Mouse (Mus musculus) neural tube, embryonic 11.5 days (tissue): ENCODE results near the gene Mup10. TPM values are rescaled to one million over a fixed set of nuclear protein-coding genes. Genes with fewer than 3 reads are reported as not detected.
"Not testable (repeated sequence)": the region's sequence is repeated elsewhere in the genome, so short reads cannot be mapped to it uniquely, and the experiment has no call there.

ENCODE experiments used
- ATAC-seq: fragments of 200-750 bp; cut with Nextera tagmentation; 2 replicates; pipeline ENCODE4 v1.8.0; 2017; ENCODE audit warnings: moderate number of reproducible peaks, mild to moderate bottlenecking, moderate TSS enrichment, moderate library complexity; ENCODE audit not compliant: insufficient read depth, low FRiP score, low TSS enrichment
- DNase-seq: peaks from one replicate; pipeline ENCODE4 v3.0.0-alpha.2; 2015; ENCODE audit warnings: low spot score
- H3K27ac ChIP-seq: fragments of 300-500 bp; sonication (generic); 2 replicates; pipeline ENCODE4 v1.5.1; 2014; ENCODE audit warnings: low read depth, mild to moderate bottlenecking, low read length
- H3K27me3 ChIP-seq: fragments of 300-500 bp; sonication (generic); 2 replicates; pipeline ENCODE4 v1.6.1; 2014; ENCODE audit warnings: mild to moderate bottlenecking, low read length, mixed read lengths; ENCODE audit not compliant: control insufficient read depth, insufficient read depth
- H3K36me3 ChIP-seq: fragments of 300-500 bp; sonication (generic); 2 replicates; pipeline ENCODE4 v1.6.1; 2014; ENCODE audit warnings: mild to moderate bottlenecking, low read length, moderate library complexity, mixed read lengths; ENCODE audit not compliant: control insufficient read depth, insufficient read depth
- H3K4me1 ChIP-seq: fragments of 300-500 bp; sonication (generic); 2 replicates; pipeline ENCODE4 v1.6.1; 2014; ENCODE audit warnings: low read length, mixed read lengths; ENCODE audit not compliant: control insufficient read depth, insufficient read depth
- H3K4me2 ChIP-seq: fragments of 300-500 bp; sonication (generic); 2 replicates; pipeline ENCODE4 v1.6.1; 2014; ENCODE audit warnings: low read depth, mild to moderate bottlenecking, moderate library complexity
- H3K4me3 ChIP-seq: fragments of 300-500 bp; sonication (generic); 2 replicates; pipeline ENCODE4 v1.5.1; 2014; ENCODE audit warnings: low read depth, low read length
- H3K9ac ChIP-seq: fragments of 300-500 bp; sonication (generic); 2 replicates; pipeline ENCODE4 v1.6.1; 2014; ENCODE audit warnings: mild to moderate bottlenecking, low read length
- H3K9me3 ChIP-seq: fragments of 300-500 bp; sonication (generic); 2 replicates; pipeline ENCODE4 v1.6.1; 2016; ENCODE audit warnings: low read length; ENCODE audit not compliant: control insufficient read depth
- WGBS: fragments of 180-500 bp; shearing (Covaris S2); extraction: QIAGEN DNeasy Blood & Tissue Kit; methylation state at CpG from one replicate; pipeline ENCODE4 v1.1.7; 2014; 5-methylcytosine and 5-hydroxymethylcytosine counted together
- polyA plus RNA-seq: library from polyadenylated mRNA; unstranded; fragments of >200 nt; fragmentation: Nextera tagmentation; extraction: Ambion mirVana; gene quantifications from 2 replicates; pipeline ENCODE4 v1.2.1, GENCODE M21; 2014

The Mup10 gene
- polyA plus RNA-seq: 3.4 and 4.8 TPM in 2 replicates

DNA sequence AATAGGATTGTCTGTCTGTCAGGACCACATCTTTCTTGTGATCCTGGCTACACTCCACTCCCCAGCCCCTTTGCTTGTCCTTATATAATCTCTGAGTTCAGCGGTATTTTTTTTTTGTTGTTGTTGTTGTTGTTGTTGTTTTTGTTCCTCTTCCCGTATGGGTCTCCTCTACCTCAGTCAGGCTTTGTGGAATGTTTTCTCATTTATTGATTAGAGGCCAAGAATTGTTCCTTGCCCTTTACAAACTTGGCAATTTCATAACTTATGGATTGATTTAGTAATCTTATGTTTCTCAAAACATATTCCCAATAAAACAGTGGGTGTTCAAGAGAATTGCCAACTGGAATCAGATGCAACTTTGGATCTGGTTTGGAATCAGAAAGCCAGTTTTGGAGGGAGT is at the start of gene Mup10:
TSS of gene Mup10 (minus strand) at position 101 of the 400 bp plus-strand sequence.
- H3K9me3 ChIP-seq, H3K4me3 ChIP-seq, H3K4me2 ChIP-seq, H3K9ac ChIP-seq, H3K4me1 ChIP-seq, H3K36me3 ChIP-seq, H3K27ac ChIP-seq, H3K27me3 ChIP-seq, ATAC-seq, DNase-seq: not testable (repeated sequence)
- 82% methylated on average over 2 of the region's 2 CpGs for WGBS

Other genes starting within 250 kb of the Mup10 start
- gene Mup9, start 160.2 kb downstream of the Mup10 start, polyA plus RNA-seq: 3.1 and 9.9 TPM in 2 replicates
- 1.3 TPM in 1 of 2 replicates, not detected in the other for gene Mup1, start 80.2 kb downstream of the Mup10 start, polyA plus RNA-seq
- 0.43 and 1.6 TPM in 2 replicates for gene Mup11, start 80.2 kb upstream of the Mup10 start, polyA plus RNA-seq
- not detected in 2 replicates for gene Mup12, start 159.1 kb upstream of the Mup10 start, polyA plus RNA-seq
- gene Mup22, start 239.3 kb upstream of the Mup10 start, polyA plus RNA-seq: 0.40 TPM in 1 of 2 replicates, not detected in the other